Mouse (Mus musculus) small intestine, adult 2 months (tissue): Measurements from ENCODE around the gene Nyap1.

Source experiments
- CTCF ChIP-seq: fragments of 200-500 bp; IDR thresholded peaks from 2 replicates; pipeline ENCODE4 v1.5.1; 2012; ENCODE audit warnings: low read depth, mild to moderate bottlenecking, control low read depth, inconsistent platforms, low read length, moderate library complexity, mixed read lengths; ENCODE audit not compliant: insufficient replicate concordance, insufficient read length; ENCODE audit errors: extremely low read depth
- POLR2A ChIP-seq: fragments of 200-500 bp; IDR thresholded peaks from 2 replicates; pipeline ENCODE4 v1.6.1; 2012; ENCODE audit warnings: low read depth, mild to moderate bottlenecking, control low read depth, inconsistent platforms, low read length, moderate library complexity

- TF ChIP-seq CTCF (peak; percentile 41; the same call in 1 of the 2 replicates), POLR2A (no peak)
Observed at GRCm38 (mm10) chr5:137770709-137771108, 29.3 kb upstream of the Nyap1 start.
